Mouse (Mus musculus) inflammation-experienced regulatory T-cells, adult 6 months (primary cell): ENCODE data around the gene Sox14. TPM values are rescaled to one million over a fixed set of nuclear protein-coding genes. Genes with fewer than 3 reads are reported as not detected.

Source experiments
- ATAC-seq: one replicate; pipeline ENCODE4 v1.8.0; 2017
- polyA plus RNA-seq, 3 experiments: library from polyadenylated mRNA; unstranded; fragments of 100-300 nt; shearing (Covaris generic); gene quantifications; one replicate each; pipeline ENCODE4 v1.2.1; 2017

Sox14 gene
- polyA plus RNA-seq, result not detected

DNA sequence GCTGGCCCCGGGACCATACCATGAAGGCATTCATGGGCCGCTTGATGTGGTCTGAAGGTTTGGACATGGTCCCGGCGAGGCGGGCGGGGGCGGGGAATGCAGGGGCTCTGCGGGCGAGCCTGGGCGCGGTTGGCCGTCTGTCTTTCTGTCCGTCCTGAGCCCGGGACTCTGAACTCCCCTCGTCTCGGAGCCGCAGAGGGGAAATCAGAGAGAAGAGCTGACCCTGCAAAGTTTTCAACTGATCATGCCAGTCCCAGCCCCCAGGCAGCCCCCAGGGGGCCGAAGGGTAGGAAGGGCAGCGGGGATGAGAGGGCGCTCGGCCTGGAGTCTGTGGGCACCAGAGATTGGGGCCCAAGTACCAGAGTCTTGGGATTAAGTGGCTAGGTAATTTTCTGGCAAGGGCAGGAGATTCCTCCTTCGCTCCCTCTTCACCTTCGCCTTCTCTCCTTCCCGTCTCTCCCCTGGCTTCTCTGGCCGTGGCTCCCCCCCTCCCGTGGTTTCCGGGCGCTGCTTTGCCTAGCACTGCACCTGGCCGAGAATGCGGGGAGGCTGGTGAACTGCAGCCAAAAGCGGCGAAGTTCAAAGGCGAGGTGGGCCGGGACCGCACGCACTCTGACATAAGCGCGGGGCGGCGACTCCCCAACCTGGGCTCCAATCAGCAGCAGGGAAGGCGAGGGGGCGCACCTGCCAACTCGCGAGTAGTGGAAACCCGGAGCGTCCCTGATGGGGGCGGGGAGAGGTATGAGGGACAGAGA lies at the start of gene Sox14:
Gene Sox14, minus strand, starts transcription at position 553 of the 755 bp plus-strand sequence.
- no peak for ATAC-seq

- no peak for ATAC-seq
Measured at GRCm38 (mm10) chr9:99879311-99879710, 3.3 kb upstream of the Sox14 start.

- ATAC-seq, result no peak
Measured at GRCm38 (mm10) chr9:99878588-99878987, 2.6 kb upstream of the Sox14 start.

DNA sequence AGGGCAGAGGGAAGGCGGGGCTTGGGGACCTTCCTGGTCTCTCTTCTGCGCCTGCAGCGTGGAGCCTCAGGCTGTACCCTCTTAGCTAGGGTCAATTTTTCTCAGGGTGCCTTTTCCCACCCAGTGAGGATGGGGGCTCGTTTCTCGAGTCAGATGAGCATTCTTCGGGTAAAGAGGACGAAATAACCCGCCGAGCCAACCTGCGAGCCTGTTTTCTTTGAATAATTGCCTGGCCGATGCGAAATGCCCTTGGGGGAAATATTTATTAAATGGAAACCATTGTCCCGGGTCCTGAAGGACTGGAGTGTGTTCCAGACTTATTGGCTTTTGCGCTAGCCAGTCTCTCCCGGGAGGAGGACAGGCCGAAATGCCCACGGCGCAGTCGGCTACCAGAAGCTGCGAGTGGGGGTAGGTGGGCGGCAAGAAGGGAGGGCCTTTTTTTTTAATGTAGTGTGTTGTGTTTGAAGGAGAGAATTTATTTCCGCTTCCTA lies 1.1 kb upstream of the Sox14 start:
- no peak for ATAC-seq

DNA sequence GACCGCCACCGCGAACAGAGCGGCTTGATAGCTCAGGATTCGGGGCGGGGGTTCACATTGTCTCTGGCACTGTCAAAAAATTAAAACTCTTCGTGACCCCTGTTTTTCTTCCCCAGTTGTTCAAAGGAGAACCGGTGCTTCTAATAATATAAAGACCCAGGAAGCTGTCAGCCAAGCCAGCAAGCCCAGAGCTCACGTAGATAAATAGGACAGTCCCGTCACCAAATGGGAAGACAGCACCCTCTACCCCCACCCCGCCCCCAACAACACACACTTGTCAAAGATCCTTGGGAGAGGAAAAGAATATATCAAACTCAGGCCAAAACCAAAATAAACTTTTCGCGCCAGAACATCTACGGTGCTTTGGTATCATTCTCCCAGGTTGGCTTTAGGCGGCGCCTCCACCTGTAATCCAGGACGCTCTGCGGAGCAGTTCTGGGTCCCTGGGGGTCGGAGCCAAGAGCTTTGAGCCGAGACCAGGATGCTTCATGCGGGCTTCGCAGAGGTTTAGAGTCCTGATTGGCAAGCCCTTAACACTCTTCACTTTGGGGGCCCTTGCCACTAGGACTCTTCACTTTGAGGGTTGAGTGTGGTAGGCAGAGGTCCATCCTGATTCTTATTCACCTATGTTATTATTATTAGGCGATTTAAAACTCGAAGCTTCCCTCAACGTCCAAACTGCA lies 544 bp upstream of the Sox14 start:
- ATAC-seq, result no peak

GRCm38 (mm10) chr9:99874735-99875617 lies 994 bp downstream of the Sox14 start:
- no peak for ATAC-seq

- no peak for ATAC-seq
Measured at GRCm38 (mm10) chr9:99873721-99874120, 2.2 kb downstream of the Sox14 start.

- ATAC-seq, result no peak
Measured at GRCm38 (mm10) chr9:99873116-99873620, 2.8 kb downstream of the Sox14 start.

DNA sequence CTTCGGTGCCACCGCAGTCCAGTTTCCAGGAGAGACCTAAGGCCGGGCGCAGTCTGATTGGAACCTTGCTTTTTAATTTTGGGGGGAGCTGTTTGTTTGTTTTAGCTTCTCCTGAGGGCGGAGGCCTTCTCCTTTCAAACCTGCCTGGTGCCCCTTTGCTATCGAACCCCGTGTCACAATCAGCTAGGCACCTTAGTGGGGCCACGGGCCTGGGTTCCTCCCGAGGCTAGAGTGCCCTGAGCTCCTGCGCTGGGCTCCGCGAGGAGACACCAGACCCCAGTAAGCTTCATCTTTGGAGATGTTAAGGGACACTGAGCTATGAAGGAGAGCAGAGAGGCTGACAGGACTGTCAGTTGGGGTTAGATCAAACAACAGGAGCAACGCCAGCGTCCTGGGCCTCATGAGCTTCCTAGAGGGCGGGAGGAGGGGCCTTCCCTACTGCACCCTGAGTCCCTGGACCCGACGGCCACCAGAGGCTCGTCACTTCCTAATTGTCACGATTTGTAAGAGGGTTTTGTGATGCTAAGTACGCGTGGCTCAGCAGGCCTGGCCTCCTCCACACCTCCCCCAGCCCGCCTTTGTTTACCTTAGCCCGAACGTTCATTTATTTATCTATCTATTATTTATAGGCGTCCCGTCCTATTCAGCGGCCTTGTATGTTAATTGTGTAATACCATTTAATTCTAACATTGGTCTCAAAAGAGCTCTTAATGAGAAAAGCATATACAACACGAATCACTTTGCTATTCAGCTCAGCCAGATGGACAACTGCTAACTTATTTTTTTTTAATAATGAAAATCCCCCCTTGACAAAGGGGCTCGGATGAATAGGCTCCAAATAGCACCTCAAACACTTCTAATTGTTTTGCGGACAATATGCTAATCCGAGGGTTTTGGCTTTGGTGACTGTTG lies 3.5 kb downstream of the Sox14 start:
- no peak for ATAC-seq

- no peak for ATAC-seq
Measured at GRCm38 (mm10) chr9:99871556-99872203, 4.3 kb downstream of the Sox14 start.

GRCm38 (mm10) chr9:99870780-99871555 lies 5.0 kb downstream of the Sox14 start:
- no peak for ATAC-seq

DNA sequence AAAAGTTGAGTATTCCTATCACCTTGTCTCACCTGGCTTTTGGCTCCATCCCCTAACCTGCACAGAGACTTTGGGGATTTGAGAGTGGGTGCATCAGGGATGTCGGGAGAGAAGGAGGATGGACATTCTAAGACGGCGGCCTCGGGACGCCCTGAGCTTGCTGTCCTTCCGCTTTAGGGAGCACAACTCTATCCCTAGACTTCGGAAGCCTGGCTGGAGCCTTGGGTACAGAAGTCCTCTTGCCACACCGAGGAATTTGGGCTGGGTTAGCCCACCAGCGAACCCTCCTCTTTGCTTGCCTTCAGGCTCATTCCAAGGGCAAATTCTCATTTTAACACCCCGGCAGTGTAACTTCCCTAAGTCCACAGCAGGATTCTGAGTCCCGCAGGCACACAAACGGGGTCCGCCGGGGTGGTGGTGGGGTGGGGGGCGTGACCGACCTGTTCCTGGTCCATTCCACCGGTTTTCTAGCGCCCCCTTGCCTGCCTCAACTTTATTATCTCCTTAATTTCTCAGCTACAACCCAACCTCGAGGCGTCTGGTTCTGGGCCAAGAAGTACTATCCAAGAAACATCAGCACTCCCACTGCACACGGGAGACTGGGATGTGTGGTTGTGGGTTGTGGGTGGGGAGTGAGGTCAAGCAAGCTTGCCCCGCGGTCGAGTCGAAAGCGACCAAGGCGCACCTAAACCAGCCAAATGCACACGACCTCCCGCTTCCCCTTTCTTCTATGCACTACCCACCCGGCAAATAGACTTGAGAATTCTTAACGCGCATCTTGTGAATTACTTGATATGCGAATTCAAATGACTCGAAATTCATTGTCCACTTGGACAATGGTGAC lies 5.8 kb downstream of the Sox14 start:
- ATAC-seq, result no peak

DNA sequence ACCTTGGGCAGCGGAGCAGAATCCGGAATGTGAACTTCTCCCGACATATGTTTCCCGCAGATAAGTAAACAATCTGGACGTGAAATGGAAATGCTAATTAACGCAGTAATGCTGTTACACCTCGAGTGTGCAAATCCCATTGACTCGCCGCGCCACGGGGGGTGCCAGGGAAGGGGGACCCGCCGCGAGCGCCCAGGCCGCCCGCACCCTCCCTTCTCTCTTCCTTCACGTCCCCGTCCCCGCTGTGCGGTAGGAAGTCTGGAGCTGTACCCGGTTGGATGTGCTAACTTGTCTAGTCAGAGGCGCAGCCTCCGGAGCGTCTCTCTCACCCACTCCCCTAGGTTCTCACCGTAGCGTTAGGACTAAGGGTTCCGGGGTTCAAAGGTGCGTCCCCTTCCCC lies 6.7 kb downstream of the Sox14 start:
- ATAC-seq, result no peak

- no peak for ATAC-seq
Measured at GRCm38 (mm10) chr9:99868606-99869005, 7.4 kb downstream of the Sox14 start.

DNA sequence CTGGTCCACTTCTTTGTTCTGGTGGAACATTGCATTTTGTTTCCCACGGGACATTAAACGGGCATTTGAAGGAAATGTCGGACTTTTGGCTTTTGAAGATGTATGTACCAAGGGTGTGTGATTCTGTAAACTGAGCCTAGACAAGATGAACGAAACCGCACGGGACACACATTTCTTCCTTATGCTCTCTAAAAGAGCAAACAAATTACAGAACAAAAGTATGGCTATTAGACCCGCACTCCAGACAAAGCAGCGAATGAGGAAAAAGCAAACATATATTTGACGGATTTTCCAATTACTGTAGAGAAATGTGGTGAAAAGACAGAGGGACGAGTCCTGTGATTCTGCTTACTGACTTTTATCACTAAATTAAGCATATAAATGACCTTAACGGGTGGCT lies 7.9 kb downstream of the Sox14 start:
- no peak for ATAC-seq

- no peak for ATAC-seq
Measured at GRCm38 (mm10) chr9:99862936-99863335, 13.0 kb downstream of the Sox14 start.

DNA sequence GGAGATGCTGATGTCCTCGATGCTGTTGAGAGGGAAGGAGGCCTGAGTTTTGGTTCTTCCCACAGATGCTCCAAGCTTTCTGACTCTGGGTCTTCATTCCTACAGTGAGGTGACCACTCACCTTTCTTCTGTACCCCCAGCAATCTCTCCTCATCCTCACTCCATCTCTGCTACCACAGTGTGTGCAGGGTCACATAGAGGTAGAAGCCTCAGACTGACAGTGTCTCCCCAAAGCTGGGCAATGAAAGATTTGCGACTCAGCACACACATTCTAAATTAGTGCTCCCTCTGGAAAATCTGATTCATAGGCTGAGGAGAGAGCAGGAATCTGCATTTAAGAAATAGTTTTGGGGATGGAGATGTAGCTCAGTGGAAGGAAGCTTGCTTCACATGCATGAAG lies 21.5 kb downstream of the Sox14 start:
- no peak for ATAC-seq

- ATAC-seq, result no peak
Measured at GRCm38 (mm10) chr9:99853356-99853755, 22.6 kb downstream of the Sox14 start.

DNA sequence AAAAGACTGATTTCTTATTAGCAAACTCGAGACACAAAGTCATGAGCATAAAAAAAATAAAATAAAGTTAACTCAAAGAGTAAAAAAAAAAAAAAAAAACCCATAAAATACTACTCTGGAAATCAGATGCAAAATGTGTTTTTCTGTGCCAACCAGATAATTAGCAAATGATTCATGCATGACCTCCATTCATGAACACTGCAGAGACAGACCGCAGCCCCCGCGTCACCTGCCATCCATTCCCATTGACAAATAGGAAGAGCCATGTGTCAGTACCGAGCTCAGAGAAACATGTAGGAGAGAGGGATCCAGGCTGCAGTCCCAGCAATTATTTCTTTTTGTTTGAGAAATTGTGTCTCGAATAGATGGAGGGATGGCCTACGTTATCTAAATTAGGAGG lies 25.6 kb downstream of the Sox14 start:
- no peak for ATAC-seq
